Mouse (Mus musculus) small intestine, adult 2 months (tissue): Measurements from ENCODE around the gene Clgn. TPM values are rescaled to one million over a fixed set of nuclear protein-coding genes. Genes with fewer than 3 reads are reported as not detected.
A peak's percentile ranks its signal among the peaks of the same experiment; 100 is the strongest.

ENCODE experiments used
- H3K27ac ChIP-seq: fragments of 200-500 bp; 2 replicates; pipeline ENCODE4 v1.5.1; 2012; ENCODE audit warnings: low read depth, low read length, control low read depth, inconsistent platforms; ENCODE audit not compliant: insufficient read depth
- H3K27me3 ChIP-seq: fragments of 200-500 bp; 2 replicates; pipeline ENCODE4 v1.6.1; 2012; ENCODE audit warnings: mild to moderate bottlenecking, moderate library complexity, low read length, inconsistent platforms; ENCODE audit not compliant: control insufficient read depth, insufficient read depth
- H3K36me3 ChIP-seq: fragments of 200-500 bp; 2 replicates; pipeline ENCODE4 v1.6.1; 2012; ENCODE audit warnings: mild to moderate bottlenecking, low read length, control low read depth, inconsistent platforms; ENCODE audit not compliant: control insufficient read depth, insufficient read depth
- H3K4me1 ChIP-seq: fragments of 200-500 bp; 2 replicates; pipeline ENCODE4 v1.6.1; 2012; ENCODE audit warnings: low read length, inconsistent platforms, mixed read lengths; ENCODE audit not compliant: control insufficient read depth, insufficient read depth, insufficient read length
- H3K4me3 ChIP-seq: fragments of 200-500 bp; 2 replicates; pipeline ENCODE4 v1.5.1; 2012; ENCODE audit warnings: low read depth, mild to moderate bottlenecking, control low read depth, inconsistent platforms, low read length, moderate library complexity
- CTCF ChIP-seq: fragments of 200-500 bp; IDR thresholded peaks from 2 replicates; pipeline ENCODE4 v1.5.1; 2012; ENCODE audit warnings: low read depth, mild to moderate bottlenecking, control low read depth, inconsistent platforms, low read length, moderate library complexity, mixed read lengths; ENCODE audit not compliant: insufficient replicate concordance, insufficient read length; ENCODE audit errors: extremely low read depth
- POLR2A ChIP-seq: fragments of 200-500 bp; IDR thresholded peaks from 2 replicates; pipeline ENCODE4 v1.6.1; 2012; ENCODE audit warnings: low read depth, mild to moderate bottlenecking, control low read depth, inconsistent platforms, low read length, moderate library complexity
- WGBS: fragments of 180-500 bp; shearing (Covaris S2); methylation state at CpG from one replicate; pipeline ENCODE4 v1.1.7; 2018; 5-methylcytosine and 5-hydroxymethylcytosine counted together
- polyA plus RNA-seq: library from polyadenylated mRNA; depleted of rRNA; stranded (reverse); fragments of >200 nt; gene quantifications from 2 replicates; pipeline ENCODE4 v1.2.3, GENCODE M21; 2012

Clgn gene
- polyA plus RNA-seq, 1 experiment = not detected

- H3K27me3 ChIP-seq = no peaks in the 10 kb centered on the region
- no peak overlapping the region for H3K4me3 ChIP-seq
- no peaks in the 10 kb centered on the region for H3K36me3 ChIP-seq
- peaks cover 5% of the 10 kb centered on the region; the same call in 1 of the 2 replicates for H3K4me1 ChIP-seq
- TF ChIP-seq POLR2A (no peak), CTCF (no peak)
- H3K27ac ChIP-seq = peak overlapping the region; percentile 30; the same call in 1 of the 2 replicates
- WGBS = 43% methylated on average over 4 of the region's 4 CpGs
Measured at GRCm38 (mm10) chr8:83397726-83398125, 8.1 kb downstream of the Clgn start.

DNA sequence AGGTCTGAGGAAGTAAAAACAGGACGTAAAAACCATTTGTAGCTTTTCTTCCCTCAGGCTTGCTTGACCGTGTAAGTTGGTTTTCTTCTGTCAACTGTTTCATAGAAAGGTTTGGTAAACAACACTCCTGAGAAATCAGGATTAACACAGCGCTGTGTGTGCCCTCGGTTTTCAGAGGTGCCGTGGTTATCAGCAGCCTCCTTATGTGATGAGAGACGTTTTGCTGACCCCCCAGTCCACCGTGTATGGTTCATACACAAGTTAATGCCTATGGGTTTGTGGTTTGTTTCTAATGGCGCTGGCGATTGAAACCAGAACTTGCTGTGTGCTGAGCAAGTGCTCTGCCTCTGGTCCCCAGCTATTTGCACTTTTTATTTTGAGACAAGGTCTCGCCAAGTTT is 15.9 kb downstream of the Clgn start:
- H3K36me3 ChIP-seq = no peaks in the 10 kb centered on the region
- no peak overlapping the region for H3K4me3 ChIP-seq
- TF ChIP-seq POLR2A (no peak), CTCF (no peak)
- no peaks in the 10 kb centered on the region for H3K4me1 ChIP-seq
- H3K27ac ChIP-seq = no peak overlapping the region
- no peaks in the 10 kb centered on the region for H3K27me3 ChIP-seq
- 66% methylated on average over 10 of the region's 10 CpGs for WGBS

DNA sequence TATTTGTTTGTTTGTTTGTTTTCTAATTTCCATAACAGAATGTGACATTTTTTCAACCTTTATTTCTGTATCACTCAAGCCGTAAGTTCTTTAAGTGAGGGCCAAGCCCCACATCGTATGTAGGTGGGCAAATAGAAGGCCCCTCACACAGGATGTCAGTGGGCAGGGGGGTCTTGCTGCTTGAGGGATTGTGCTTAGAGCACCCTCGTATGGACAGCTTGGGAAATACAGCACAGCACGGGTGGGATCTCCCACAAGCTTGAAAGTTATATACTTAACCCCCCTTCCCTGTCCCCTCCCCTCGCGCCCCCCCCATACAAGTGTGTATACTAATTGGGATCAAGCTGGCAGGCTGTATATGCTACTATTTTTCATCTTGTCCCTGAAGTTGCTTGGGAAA is 17.2 kb downstream of the Clgn start:
- Histone ChIP-seq H3K4me3 (no peak overlapping the region), H3K27ac (no peak overlapping the region), H3K36me3 (no peaks in the 10 kb centered on the region), H3K4me1 (no peaks in the 10 kb centered on the region), H3K27me3 (no peaks in the 10 kb centered on the region)
- 43% methylated on average over 6 of the region's 6 CpGs for WGBS
- TF ChIP-seq CTCF (no peak), POLR2A (no peak)

GRCm38 (mm10) chr8:83408496-83408895 is 18.8 kb downstream of the Clgn start:
- Histone ChIP-seq H3K27me3 (no peaks in the 10 kb centered on the region), H3K36me3 (no peaks in the 10 kb centered on the region), H3K4me1 (no peaks in the 10 kb centered on the region), H3K27ac (no peak overlapping the region), H3K4me3 (no peak overlapping the region)
- TF ChIP-seq CTCF = no peak
- no peak for TF ChIP-seq POLR2A
- 79% methylated on average over 7 of the region's 7 CpGs for WGBS

DNA sequence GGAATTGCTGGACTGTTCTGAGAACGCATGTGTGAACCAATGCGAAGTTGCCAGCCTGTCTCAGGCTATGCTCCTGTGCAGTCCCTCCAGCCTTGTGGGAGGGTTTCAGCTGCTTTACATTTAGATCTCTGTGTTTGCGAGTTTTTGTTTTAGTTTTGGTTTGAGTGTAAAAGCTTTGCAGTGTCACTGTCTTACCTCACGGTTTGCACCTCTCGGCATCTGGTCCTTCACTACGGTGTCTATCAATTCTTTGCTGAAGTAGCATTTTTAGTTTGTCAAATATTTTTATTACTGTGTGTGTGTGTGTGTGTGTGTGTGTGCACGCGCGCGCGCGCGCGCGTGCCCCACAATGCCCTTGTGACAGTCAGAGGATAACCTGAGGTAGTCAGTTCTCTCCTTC is 27.2 kb downstream of the Clgn start:
- 93% methylated on average over 15 of the region's 15 CpGs for WGBS
- TF ChIP-seq POLR2A (no peak), CTCF (no peak)
- no peak overlapping the region for H3K4me3 ChIP-seq
- no peaks in the 10 kb centered on the region for H3K27me3 ChIP-seq
- H3K27ac ChIP-seq = no peak overlapping the region
- no peaks in the 10 kb centered on the region for H3K36me3 ChIP-seq
- H3K4me1 ChIP-seq = no peaks in the 10 kb centered on the region

DNA sequence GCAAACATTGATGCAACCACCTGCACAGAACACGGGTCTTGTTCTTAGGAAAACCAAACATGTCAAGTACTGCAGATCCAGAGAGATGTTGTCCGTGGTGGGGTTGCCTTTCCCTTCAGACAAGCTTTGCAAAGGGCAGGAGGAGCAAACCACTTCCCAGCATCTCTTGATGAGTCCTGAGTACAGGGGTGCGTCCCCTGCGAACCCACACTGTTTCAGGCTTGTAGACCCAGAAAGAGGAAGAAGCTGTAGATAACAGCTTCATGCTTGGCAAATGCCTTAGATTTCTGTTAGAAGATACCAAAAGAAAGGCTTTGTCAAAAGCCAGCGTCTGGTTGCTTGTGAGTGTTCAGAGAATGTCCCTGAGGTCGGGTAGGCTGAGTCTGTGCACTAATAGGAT is 28.3 kb downstream of the Clgn start:
- 71% methylated on average over 6 of the region's 6 CpGs for WGBS
- H3K4me3 ChIP-seq = no peak overlapping the region
- no peak for TF ChIP-seq CTCF
- TF ChIP-seq POLR2A = no peak
- H3K27me3 ChIP-seq = no peaks in the 10 kb centered on the region
- H3K27ac ChIP-seq = no peak overlapping the region
- no peaks in the 10 kb centered on the region for H3K4me1 ChIP-seq
- no peaks in the 10 kb centered on the region for H3K36me3 ChIP-seq

- WGBS = 80% methylated on average over 11 of the region's 11 CpGs
- Histone ChIP-seq H3K4me3 (no peak overlapping the region), H3K27ac (no peak overlapping the region), H3K4me1 (no peaks in the 10 kb centered on the region), H3K36me3 (no peaks in the 10 kb centered on the region), H3K27me3 (no peaks in the 10 kb centered on the region)
- TF ChIP-seq CTCF = no peak
- no peak for TF ChIP-seq POLR2A
Measured at GRCm38 (mm10) chr8:83418805-83419516, 29.3 kb downstream of the Clgn start.
